Mouse (Mus musculus) CH12.LX (cell line): ENCODE measurements around the gene Irx3. TPM values are rescaled to one million over a fixed set of nuclear protein-coding genes. Genes with fewer than 3 reads are reported as not detected.

ENCODE experiments used
- DNase-seq: peaks from one replicate; pipeline ENCODE4 v3.0.0-alpha.2; 2013; ENCODE audit errors: extremely low read depth
- H3K27ac ChIP-seq: 2 replicates; pipeline ENCODE4 v1.5.1; 2012; ENCODE audit warnings: low read depth, mild to moderate bottlenecking, control low read depth, moderate library complexity; ENCODE audit not compliant: insufficient read depth
- H3K27me3 ChIP-seq: replicated peaks from 2 replicates; pipeline ENCODE3; 2012; ENCODE audit warnings: inconsistent platforms
- H3K36me3 ChIP-seq, 2 experiments: replicated peaks in 1 of 2; 2 replicates each; pipeline versions ENCODE3 to v1.6.1; 2012; ENCODE audit warnings: inconsistent platforms in 1 of 2, low read length in 1 of 2, mild to moderate bottlenecking in 1 of 2, mixed read lengths in 1 of 2, moderate library complexity in 1 of 2; ENCODE audit not compliant: control insufficient read depth in 1 of 2, insufficient read depth in 1 of 2
- H3K4me1 ChIP-seq, 2 experiments: 2 replicates each; pipeline ENCODE4 v1.6.1; 2012; ENCODE audit warnings: inconsistent platforms in 1 of 2, moderate library complexity in 1 of 2; ENCODE audit not compliant: insufficient read depth in 2 of 2, control insufficient read depth in 1 of 2
- H3K4me2 ChIP-seq: 2 replicates; pipeline ENCODE4 v1.6.1; 2012; ENCODE audit warnings: low read depth, mild to moderate bottlenecking, control low read depth; ENCODE audit not compliant: poor library complexity, insufficient read depth, severe bottlenecking
- H3K4me3 ChIP-seq, 3 experiments: fragments of 150-350 bp in 1 of 3; sonication (generic) in 1 of 3; replicated peaks in 1 of 3; 2 replicates each; pipeline versions ENCODE3 to v1.5.1; 2011 to 2012; ENCODE audit warnings: low read depth in 2 of 3, low read length in 2 of 3, mild to moderate bottlenecking in 2 of 3, moderate library complexity in 2 of 3, control low read depth in 1 of 3, improper control_type of control experiment in 1 of 3, inconsistent platforms in 1 of 3, mixed read lengths in 1 of 3; ENCODE audit not compliant: poor library complexity in 1 of 3
- H3K79me2 ChIP-seq: replicated peaks from 2 replicates; pipeline ENCODE4 v1.6.1; 2012; ENCODE audit warnings: mild to moderate bottlenecking, moderate library complexity; ENCODE audit not compliant: control insufficient read depth, poor library complexity, insufficient read depth, severe bottlenecking; ENCODE audit errors: extremely low read depth
- H3K9ac ChIP-seq: 2 replicates; pipeline ENCODE4 v1.6.1; 2012; ENCODE audit warnings: low read depth, mild to moderate bottlenecking, control low read depth, moderate library complexity; ENCODE audit not compliant: insufficient read depth
- H3K9me3 ChIP-seq: replicated peaks from 2 replicates; pipeline ENCODE3; 2012; ENCODE audit warnings: low read length, inconsistent platforms, mixed read lengths
- CHD1 ChIP-seq: IDR thresholded peaks from 2 replicates; pipeline ENCODE4 v1.6.1; 2012; ENCODE audit warnings: low read depth, low read length, improper control_type of control experiment, inconsistent platforms
- CTCF ChIP-seq, 2 experiments: IDR thresholded peaks in 1 of 2; conservative IDR thresholded peaks in 1 of 2; 2 replicates each; pipeline ENCODE4 v1.5.1; 2011 to 2012; ENCODE audit warnings: low read depth in 2 of 2, low read length in 2 of 2, improper control_type of control experiment in 1 of 2, inconsistent platforms in 1 of 2, mild to moderate bottlenecking in 1 of 2, moderate library complexity in 1 of 2
- ETS1 ChIP-seq: conservative IDR thresholded peaks from 2 replicates; pipeline ENCODE4 v1.6.1; 2012; ENCODE audit warnings: low read depth, mild to moderate bottlenecking, inconsistent platforms, low read length, improper control_type of control experiment, moderate library complexity
- HCFC1 ChIP-seq: IDR thresholded peaks from 2 replicates; pipeline ENCODE4 v1.6.1; 2012; ENCODE audit warnings: low read depth, mild to moderate bottlenecking, inconsistent platforms, low read length, improper control_type of control experiment
- IRF4 ChIP-seq: IDR thresholded peaks from 2 replicates; pipeline ENCODE4 v1.6.1; 2014; ENCODE audit warnings: low read depth, mild to moderate bottlenecking, inconsistent platforms, low read length, improper control_type of control experiment
- JUN ChIP-seq: IDR thresholded peaks from 2 replicates; pipeline ENCODE4 v1.6.1; 2011; ENCODE audit warnings: low read depth, mild to moderate bottlenecking, low read length, improper control_type of control experiment, moderate library complexity; ENCODE audit not compliant: insufficient read depth
- MAZ ChIP-seq: IDR thresholded peaks from 2 replicates; pipeline ENCODE4 v1.6.1; 2012; ENCODE audit warnings: low read depth, mild to moderate bottlenecking, inconsistent platforms, low read length, improper control_type of control experiment, moderate library complexity
- MYC ChIP-seq: IDR thresholded peaks from 2 replicates; pipeline ENCODE4 v1.6.1; 2011; ENCODE audit warnings: low read depth, mild to moderate bottlenecking, improper control_type of control experiment, low read length
- NRF1 ChIP-seq: IDR thresholded peaks from 2 replicates; pipeline ENCODE4 v1.6.1; 2014; ENCODE audit warnings: low read depth, mild to moderate bottlenecking, inconsistent platforms, low read length, improper control_type of control experiment, moderate library complexity
- PAX5 ChIP-seq: IDR thresholded peaks from 2 replicates; pipeline ENCODE4 v1.6.1; 2012; ENCODE audit warnings: low read length, inconsistent platforms, mixed read lengths
- POLR2A ChIP-seq: IDR thresholded peaks from 2 replicates; pipeline ENCODE4 v1.6.1; 2011; ENCODE audit warnings: low read depth, mild to moderate bottlenecking, improper control_type of control experiment, low read length
- SIN3A ChIP-seq: IDR thresholded peaks from 2 replicates; pipeline ENCODE4 v1.6.1; 2012; ENCODE audit warnings: low read length, improper control_type of control experiment, inconsistent platforms
- UBTF ChIP-seq: IDR thresholded peaks from 2 replicates; pipeline ENCODE4 v1.6.1; 2012; ENCODE audit warnings: low read depth, mild to moderate bottlenecking, inconsistent platforms, low read length, improper control_type of control experiment, moderate library complexity
- USF1 ChIP-seq: IDR thresholded peaks from 2 replicates; pipeline ENCODE4 v1.6.1; 2014; ENCODE audit warnings: low read depth, mild to moderate bottlenecking, inconsistent platforms, low read length, improper control_type of control experiment
- USF2 ChIP-seq: conservative IDR thresholded peaks from 2 replicates; pipeline ENCODE4 v1.6.1; 2011; ENCODE audit warnings: low read depth, low read length, improper control_type of control experiment
- dilution Hi-C: fragments of 300-500 bp; cut with MboI; formaldehyde crosslinking; loops from 2 replicates; pipeline ENCODE4 v1.14.3; 2020; ENCODE audit warnings: low sequenced_read_pairs; ENCODE audit not compliant: extremely low pct_unique_long_range_greater_than_20kb, extremely low pct_ligation_motif_present
- in situ Hi-C: fragments of 300-500 bp; cut with MboI; formaldehyde crosslinking; loops from 3 replicates; pipeline ENCODE4 v1.14.3; 2019; ENCODE audit warnings: low sequenced_read_pairs, low pct_ligation_motif_present, low pct_unique_long_range_greater_than_20kb, mixed read lengths
- polyA plus RNA-seq: library from polyadenylated mRNA; unstranded; fragments of >175 nt; gene quantifications from 2 replicates; pipeline ENCODE4 v1.2.1, GENCODE M21; 2012; ENCODE audit warnings: low read depth; ENCODE audit not compliant: insufficient read length
- total RNA-seq, 2 experiments: library from RNA; depleted of rRNA; stranded (reverse); fragments of 300-350 nt in 1 of 2; fragments of >200 nt in 1 of 2; gene quantifications; 2 replicates each; pipeline ENCODE4 v1.2.3; 2012 to 2014

Gene Irx3
- total and polyA plus RNA-seq, 3 experiments = not detected

DNA sequence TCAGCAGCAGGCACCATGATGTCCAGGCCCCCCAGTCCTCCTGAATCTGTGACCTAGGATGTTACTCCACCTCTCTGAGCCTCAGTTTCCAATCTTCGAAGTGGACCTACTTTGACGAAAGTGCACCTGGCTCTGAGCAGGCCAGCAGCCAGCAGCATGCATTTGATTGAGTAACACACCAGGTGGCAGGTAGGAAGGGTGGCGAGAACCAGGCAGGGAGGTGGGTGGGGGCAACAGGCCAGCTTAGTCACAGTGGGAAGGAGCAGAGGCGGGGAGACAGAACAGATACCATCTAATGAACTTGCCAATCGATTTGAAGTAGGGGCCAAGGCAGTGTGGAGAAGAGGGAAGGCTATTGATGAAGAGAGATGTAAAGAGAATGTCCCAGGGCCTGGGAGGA, 18.9 kb downstream of the Irx3 start:
- no peak for DNase-seq
- Histone ChIP-seq H3K4me3 (no peak overlapping the region), H3K4me2 (no peak overlapping the region), H3K4me1 (no peaks in the 10 kb centered on the region), H3K79me2 (no peaks in the 10 kb centered on the region), H3K9me3 (peaks cover 81% of the 10 kb centered on the region), H3K36me3 (no peaks in the 10 kb centered on the region), H3K27ac (no peak overlapping the region), H3K9ac (no peak overlapping the region), H3K27me3 (no peaks in the 10 kb centered on the region)
- in situ Hi-C loops (no loop called here), dilution Hi-C loops (no loop called here)
- TF ChIP-seq CTCF (conservative IDR thresholded peaks at IDR 0.05 in 1 of 2, IDR thresholded peaks at IDR 0.05 in 1 of 2; ENCODE audit: low read depth in 2 of 2, low read length in 2 of 2) (no peak), SIN3A (no peak)

DNA sequence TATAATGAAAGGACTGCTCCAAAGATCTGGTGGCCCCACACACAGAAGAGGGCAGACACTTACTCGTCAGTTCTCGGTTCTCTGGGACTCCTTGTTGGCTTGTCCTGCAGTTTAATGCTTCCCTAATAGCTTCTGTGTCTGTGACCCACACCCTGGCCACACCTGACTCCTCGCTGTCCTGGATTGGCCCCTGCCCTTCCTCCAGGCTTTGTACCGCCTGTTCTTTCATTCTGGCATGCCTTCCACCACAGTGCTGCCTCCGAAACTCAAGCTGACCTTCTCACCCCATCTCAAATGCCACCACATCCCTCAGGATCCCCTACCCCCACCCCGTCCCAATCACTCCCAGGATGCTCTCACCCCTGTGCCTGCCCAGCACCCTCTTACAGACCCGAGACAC, 19.7 kb downstream of the Irx3 start:
- Histone ChIP-seq H3K4me3 (no peak overlapping the region), H3K9ac (no peak overlapping the region), H3K4me2 (no peak overlapping the region), H3K4me1 (no peaks in the 10 kb centered on the region), H3K79me2 (no peaks in the 10 kb centered on the region), H3K9me3 (peaks cover 81% of the 10 kb centered on the region), H3K27ac (no peak overlapping the region), H3K27me3 (no peaks in the 10 kb centered on the region), H3K36me3 (no peaks in the 10 kb centered on the region)
- no peak for DNase-seq
- in situ Hi-C loops (no loop called here), dilution Hi-C loops (no loop called here)
- TF ChIP-seq HCFC1 (no peak), JUN (no peak), USF2 (no peak), IRF4 (no peak), NRF1 (no peak), ETS1 (no peak)

DNA sequence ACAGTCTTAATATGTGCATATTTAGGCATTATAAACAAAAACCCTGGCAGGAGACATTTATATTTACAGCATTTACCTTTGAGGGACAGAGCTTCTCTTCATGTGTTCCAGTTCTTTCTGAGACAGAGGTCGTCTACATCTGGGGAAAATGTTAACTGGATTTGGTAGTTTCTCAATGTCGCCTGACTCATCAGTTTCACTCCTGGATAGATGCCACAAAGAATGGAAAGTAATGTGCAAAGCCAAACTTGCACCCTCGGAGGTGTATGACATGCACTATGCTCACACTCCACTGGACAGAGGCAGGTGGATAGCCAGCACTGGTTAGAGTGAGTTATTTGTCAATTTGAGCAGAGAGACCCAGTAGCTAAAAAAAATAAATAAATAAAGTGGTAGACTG, 21.2 kb downstream of the Irx3 start:
- Histone ChIP-seq H3K27me3 (no peaks in the 10 kb centered on the region), H3K9ac (no peak overlapping the region), H3K36me3 (no peaks in the 10 kb centered on the region), H3K27ac (no peak overlapping the region), H3K4me1 (no peaks in the 10 kb centered on the region), H3K79me2 (no peaks in the 10 kb centered on the region), H3K4me2 (no peak overlapping the region), H3K4me3 (no peak overlapping the region), H3K9me3 (peaks cover 86% of the 10 kb centered on the region)
- in situ Hi-C loops = no loop called here
- no peak for DNase-seq
- TF ChIP-seq MAZ (no peak), USF1 (no peak), CHD1 (no peak), PAX5 (no peak), UBTF (no peak), SIN3A (no peak), MYC (no peak), HCFC1 (no peak), POLR2A (no peak)
- dilution Hi-C loops = no loop called here
